Mouse (Mus musculus) forebrain, embryonic 13.5 days (tissue): ENCODE measurements around the gene Ctnnd2. TPM values are rescaled to one million over a fixed set of nuclear protein-coding genes. Genes with fewer than 3 reads are reported as not detected.

Source experiments
- ATAC-seq: fragments of 200-750 bp; cut with Nextera tagmentation; 2 replicates; pipeline ENCODE4 v1.8.0; 2017
- H3K27ac ChIP-seq: fragments of 300-500 bp; sonication (generic); 2 replicates; pipeline ENCODE4 v1.5.1; 2015; ENCODE audit warnings: inconsistent platforms, mild to moderate bottlenecking, moderate library complexity
- H3K27me3 ChIP-seq: fragments of 300-500 bp; sonication (generic); 2 replicates; pipeline ENCODE4 v1.6.1; 2015; ENCODE audit warnings: mild to moderate bottlenecking, inconsistent platforms
- H3K36me3 ChIP-seq: fragments of 300-500 bp; sonication (generic); 2 replicates; pipeline ENCODE4 v1.6.1; 2015; ENCODE audit warnings: mild to moderate bottlenecking, inconsistent platforms; ENCODE audit not compliant: poor library complexity, severe bottlenecking
- H3K4me1 ChIP-seq: fragments of 300-500 bp; sonication (generic); 2 replicates; pipeline ENCODE4 v1.6.1; 2015; ENCODE audit warnings: inconsistent platforms
- H3K4me2 ChIP-seq: fragments of 300-500 bp; sonication (generic); 2 replicates; pipeline ENCODE4 v1.6.1; 2015; ENCODE audit warnings: inconsistent platforms, mild to moderate bottlenecking, moderate library complexity
- H3K4me3 ChIP-seq: fragments of 300-500 bp; sonication (generic); 2 replicates; pipeline ENCODE4 v1.5.1; 2015; ENCODE audit warnings: mild to moderate bottlenecking, inconsistent platforms
- H3K9ac ChIP-seq: fragments of 300-500 bp; sonication (generic); 2 replicates; pipeline ENCODE4 v1.6.1; 2015; ENCODE audit warnings: mild to moderate bottlenecking, inconsistent platforms
- H3K9me3 ChIP-seq: fragments of 300-500 bp; sonication (generic); replicated peaks from 2 replicates; pipeline ENCODE4 v1.6.1; 2016; ENCODE audit warnings: inconsistent platforms
- WGBS: fragments of 180-500 bp; shearing (Covaris S2); methylation state at CpG from one replicate; pipeline ENCODE4 v1.1.7; 2015; 5-methylcytosine and 5-hydroxymethylcytosine counted together
- polyA plus RNA-seq: library from polyadenylated mRNA; unstranded; fragments of >200 nt; fragmentation: Nextera tagmentation; extraction: Ambion mirVana; gene quantifications from 2 replicates; pipeline ENCODE4 v1.2.1, GENCODE M21; 2015

Ctnnd2 gene
- polyA plus RNA-seq, 1 experiment from 2014 or later = 60.4 TPM

DNA sequence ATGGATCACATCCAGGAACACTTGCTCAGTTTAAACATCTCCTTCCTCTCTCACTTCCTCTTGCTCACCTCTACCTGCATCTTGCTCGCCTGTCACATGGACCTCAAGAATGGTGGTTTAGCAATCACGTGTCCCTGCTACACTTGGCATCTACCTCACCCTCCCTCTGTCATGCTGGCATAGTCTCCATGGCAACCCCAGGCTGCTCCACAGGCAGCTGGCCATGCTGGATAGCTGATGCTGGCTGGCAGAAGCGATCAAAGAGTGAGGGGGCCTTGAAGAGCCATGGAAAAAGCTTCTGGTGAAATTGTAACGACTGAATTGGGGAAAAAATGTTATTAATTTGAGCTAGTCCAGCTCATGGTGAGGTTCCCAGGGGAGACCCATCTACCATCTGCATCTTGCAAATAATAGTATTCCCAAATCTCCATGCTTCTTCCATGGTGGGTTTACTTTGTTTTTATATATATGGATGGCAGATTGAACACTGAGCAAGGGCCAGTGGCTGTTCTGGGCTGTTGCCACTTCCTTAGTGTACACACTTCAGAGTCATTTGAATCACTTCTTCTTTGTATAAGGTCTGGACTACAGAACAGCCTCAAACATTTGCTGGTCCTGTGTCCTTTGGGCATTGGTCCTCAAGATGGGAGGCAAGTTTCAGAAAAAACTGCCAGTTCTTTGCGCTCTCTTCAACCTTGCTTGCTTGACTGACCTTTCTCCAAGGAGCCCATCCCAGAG lies 19.7 kb downstream of the Ctnnd2 start:
- Histone ChIP-seq H3K9me3 (no peaks in the 10 kb centered on the region), H3K4me1 (peaks cover 15% of the 10 kb centered on the region), H3K36me3 (0 out of 2 replicates have a peak, but pooled peaks cover 2% of the 10 kb centered on the region), H3K4me2 (no peak overlapping the region), H3K4me3 (no peak overlapping the region), H3K27ac (no peak overlapping the region), H3K27me3 (no peaks in the 10 kb centered on the region), H3K9ac (no peak overlapping the region)
- ATAC-seq = peak; percentile 89
- WGBS = 46% methylated on average over 5 of the region's 5 CpGs

DNA sequence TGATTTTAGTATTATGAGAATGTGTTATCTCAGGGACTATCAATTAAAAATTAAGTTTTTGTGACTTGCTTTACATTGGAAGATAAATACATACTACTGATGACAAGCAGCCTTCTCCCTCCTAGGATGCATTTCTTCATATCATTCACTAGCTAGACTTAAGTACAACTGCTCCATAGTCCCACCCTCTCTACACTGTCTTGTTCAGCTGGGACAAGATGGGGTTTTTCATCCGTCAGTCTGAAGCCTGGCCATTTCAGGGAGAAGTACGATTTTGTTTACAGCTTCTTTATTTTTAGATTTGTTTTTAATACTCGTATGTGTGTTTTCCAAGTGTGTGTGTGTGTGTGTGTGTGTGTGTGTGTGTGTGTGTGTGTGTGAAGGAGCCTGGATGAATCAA lies 26.0 kb downstream of the Ctnnd2 start:
- 89% methylated on average over 3 of the region's 3 CpGs for WGBS
- no peak overlapping the region for H3K4me2 ChIP-seq
- H3K9ac ChIP-seq = no peak overlapping the region

DNA sequence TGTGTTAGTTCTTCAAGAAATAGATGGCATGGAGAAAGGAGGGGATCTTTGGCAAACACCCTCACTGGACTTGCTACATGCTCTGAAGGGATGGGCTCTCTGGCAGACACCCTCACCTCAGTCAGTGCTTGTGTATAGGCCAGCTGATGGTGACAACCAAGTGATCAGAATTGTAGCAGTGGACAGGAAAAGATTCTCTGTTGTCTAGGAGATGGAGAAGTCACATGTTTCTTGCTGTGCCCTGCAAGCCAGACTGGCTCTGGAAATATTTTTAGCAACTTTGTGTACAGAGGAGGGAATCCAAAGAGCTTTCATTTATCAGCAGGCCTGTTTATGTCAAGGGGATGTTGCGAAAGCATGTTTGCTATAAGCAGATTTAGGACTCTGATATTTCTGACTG lies 27.4 kb downstream of the Ctnnd2 start:
- WGBS = 89% methylated on average over 1 of the region's 1 CpGs
- 0 out of 2 replicates have a peak, but pooled peaks cover 6% of the 10 kb centered on the region for H3K4me1 ChIP-seq
- no peak for ATAC-seq

More for the DNA sequence above, 26.0 kb downstream of the Ctnnd2 start:
- Histone ChIP-seq H3K4me3 (no peak overlapping the region), H3K27me3 (no peaks in the 10 kb centered on the region), H3K9me3 (no peaks in the 10 kb centered on the region), H3K4me1 (0 out of 2 replicates have a peak, but pooled peaks cover 3% of the 10 kb centered on the region), H3K36me3 (no peaks in the 10 kb centered on the region), H3K27ac (no peak overlapping the region)
- ATAC-seq = no peak

DNA sequence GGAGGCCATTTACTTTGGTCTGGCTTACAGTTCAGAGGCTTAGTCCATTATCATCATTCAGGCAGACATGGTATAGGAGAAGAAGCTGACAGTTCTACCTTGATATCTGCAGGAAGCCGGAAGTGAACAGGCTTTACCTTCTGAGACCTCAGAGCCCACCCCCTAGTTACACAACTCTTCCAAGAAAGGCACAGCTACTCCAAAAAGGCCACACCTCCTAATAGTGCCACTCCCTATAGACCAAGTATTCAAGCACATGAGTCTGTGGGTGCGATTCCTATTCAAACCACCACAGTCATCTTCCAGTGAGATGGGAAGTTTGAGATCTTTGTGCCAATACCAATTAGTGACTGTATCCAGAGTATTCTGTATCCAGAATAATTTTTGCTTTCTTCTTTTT lies 28.8 kb downstream of the Ctnnd2 start:
- H3K27me3 ChIP-seq = no peaks in the 10 kb centered on the region
- ATAC-seq = no peak
- no peaks in the 10 kb centered on the region for H3K36me3 ChIP-seq
- H3K9me3 ChIP-seq = no peaks in the 10 kb centered on the region
- 90% methylated on average over 2 of the region's 2 CpGs for WGBS
- H3K4me3 ChIP-seq = no peak overlapping the region
- H3K4me1 ChIP-seq = 0 out of 2 replicates have a peak, but pooled peaks cover 6% of the 10 kb centered on the region
- H3K4me2 ChIP-seq = no peak overlapping the region
- no peak overlapping the region for H3K27ac ChIP-seq
- no peak overlapping the region for H3K9ac ChIP-seq

More for the DNA sequence above, 27.4 kb downstream of the Ctnnd2 start:
- H3K27ac ChIP-seq = no peak overlapping the region
- no peak overlapping the region for H3K4me2 ChIP-seq
- H3K36me3 ChIP-seq = no peaks in the 10 kb centered on the region
- no peaks in the 10 kb centered on the region for H3K9me3 ChIP-seq
- no peak overlapping the region for H3K9ac ChIP-seq
- no peak overlapping the region for H3K4me3 ChIP-seq
- H3K27me3 ChIP-seq = no peaks in the 10 kb centered on the region

DNA sequence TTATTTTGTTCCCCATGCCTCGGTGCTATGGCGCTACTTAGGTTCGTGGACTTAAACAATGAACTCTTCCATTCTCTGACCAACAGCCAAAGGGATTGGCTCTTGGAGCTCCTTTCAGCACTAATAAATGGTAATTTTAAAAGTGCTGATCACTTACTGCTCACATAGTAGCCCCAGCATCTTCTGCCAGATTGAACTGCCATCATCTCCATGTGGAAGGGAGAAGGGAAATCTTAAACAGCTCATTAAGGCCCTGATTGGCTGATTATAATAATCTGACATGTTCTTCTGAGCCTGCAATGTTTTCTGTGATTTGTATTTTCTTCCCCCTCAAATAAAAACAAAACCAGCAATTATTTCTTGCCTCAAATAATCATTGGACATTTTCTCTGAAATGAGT lies 29.2 kb downstream of the Ctnnd2 start:
- WGBS = 67% methylated on average over 3 of the region's 3 CpGs
- Histone ChIP-seq H3K9me3 (no peaks in the 10 kb centered on the region), H3K4me1 (0 out of 2 replicates have a peak, but pooled peaks cover 6% of the 10 kb centered on the region), H3K27me3 (no peaks in the 10 kb centered on the region), H3K27ac (no peak overlapping the region), H3K4me2 (no peak overlapping the region), H3K9ac (no peak overlapping the region), H3K4me3 (no peak overlapping the region), H3K36me3 (no peaks in the 10 kb centered on the region)
- no peak for ATAC-seq

DNA sequence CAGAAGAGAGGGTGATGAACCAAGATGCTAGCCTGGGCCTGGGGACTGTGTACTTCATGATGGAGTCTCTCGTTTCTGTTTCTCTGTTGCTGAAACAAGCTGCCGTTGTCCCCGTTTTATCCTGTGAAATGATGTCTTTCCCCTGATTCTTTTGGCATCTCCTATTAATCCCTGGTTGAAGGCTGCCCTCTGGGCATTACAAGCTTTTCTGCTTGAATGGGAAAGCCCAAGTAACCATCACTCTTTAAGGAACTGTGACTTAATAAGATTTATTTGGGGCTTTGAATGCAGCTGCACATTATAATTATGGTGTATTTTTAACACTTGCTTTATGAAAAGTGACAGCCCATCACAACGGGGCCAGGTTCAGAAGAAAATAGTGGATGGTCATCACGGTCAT lies 40.4 kb downstream of the Ctnnd2 start:
- 53% methylated on average over 5 of the region's 5 CpGs for WGBS
- H3K36me3 ChIP-seq = no peaks in the 10 kb centered on the region
- no peak for ATAC-seq
- H3K9ac ChIP-seq = no peak overlapping the region
- no peak overlapping the region for H3K4me3 ChIP-seq
- H3K27ac ChIP-seq = no peak overlapping the region
- no peaks in the 10 kb centered on the region for H3K27me3 ChIP-seq
- no peak overlapping the region for H3K4me2 ChIP-seq
- H3K9me3 ChIP-seq = no peaks in the 10 kb centered on the region
- peaks cover 8% of the 10 kb centered on the region; the same call in 1 of the 2 replicates for H3K4me1 ChIP-seq

DNA sequence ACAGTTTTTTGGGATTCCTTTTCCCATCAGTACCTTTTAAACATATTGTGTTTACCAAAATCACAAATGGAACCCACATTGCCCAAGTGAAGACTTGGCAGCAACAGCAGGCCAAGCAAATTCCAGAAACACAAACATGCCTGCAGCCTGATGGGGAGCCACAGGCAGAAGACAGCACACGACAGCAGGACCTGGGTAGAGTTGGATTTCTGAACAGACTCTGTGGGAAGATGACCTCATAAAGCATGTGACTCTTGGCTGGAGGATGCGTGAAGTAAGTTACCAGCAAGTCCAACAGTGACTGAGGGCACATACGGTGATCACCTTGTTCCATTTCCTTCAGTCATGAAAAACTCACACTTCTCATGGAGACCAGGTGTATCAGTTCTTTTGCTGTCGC lies 43.5 kb downstream of the Ctnnd2 start:
- Histone ChIP-seq H3K4me2 (no peak overlapping the region), H3K9ac (no peak overlapping the region), H3K9me3 (no peaks in the 10 kb centered on the region), H3K4me3 (no peak overlapping the region), H3K27me3 (no peaks in the 10 kb centered on the region), H3K27ac (no peak overlapping the region), H3K36me3 (no peaks in the 10 kb centered on the region), H3K4me1 (peaks cover 6% of the 10 kb centered on the region; the same call in 1 of the 2 replicates)
- ATAC-seq = peak; percentile 36; the same call in 1 of the 2 replicates
- 86% methylated on average over 4 of the region's 4 CpGs for WGBS

DNA sequence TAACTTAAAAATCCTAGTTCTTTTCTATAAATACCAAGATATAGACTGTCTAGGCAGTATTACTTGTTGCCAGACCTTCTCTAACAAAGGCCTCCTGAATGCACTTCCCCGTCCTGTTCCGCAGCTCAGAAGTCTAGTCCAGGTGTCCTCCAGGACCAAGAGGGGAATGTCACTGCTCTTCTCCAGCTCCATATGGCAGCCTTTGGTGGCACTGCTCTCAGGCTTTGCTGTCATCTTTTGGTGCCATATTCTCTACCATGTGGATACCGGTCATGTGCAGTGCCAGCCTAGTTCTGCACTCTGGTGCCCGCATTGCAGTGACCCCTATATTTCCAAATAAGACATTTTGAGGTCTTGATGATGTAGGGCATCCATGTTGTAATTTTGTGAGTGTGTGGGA lies 56.7 kb downstream of the Ctnnd2 start:
- no peak overlapping the region for H3K27ac ChIP-seq
- ATAC-seq = no peak
- WGBS = 94% methylated on average over 4 of the region's 4 CpGs
- H3K9ac ChIP-seq = no peak overlapping the region
- no peaks in the 10 kb centered on the region for H3K36me3 ChIP-seq
- H3K4me1 ChIP-seq = peaks cover 6% of the 10 kb centered on the region; the same call in 1 of the 2 replicates
- no peaks in the 10 kb centered on the region for H3K27me3 ChIP-seq
- H3K9me3 ChIP-seq = no peaks in the 10 kb centered on the region
- no peak overlapping the region for H3K4me2 ChIP-seq
- H3K4me3 ChIP-seq = no peak overlapping the region

DNA sequence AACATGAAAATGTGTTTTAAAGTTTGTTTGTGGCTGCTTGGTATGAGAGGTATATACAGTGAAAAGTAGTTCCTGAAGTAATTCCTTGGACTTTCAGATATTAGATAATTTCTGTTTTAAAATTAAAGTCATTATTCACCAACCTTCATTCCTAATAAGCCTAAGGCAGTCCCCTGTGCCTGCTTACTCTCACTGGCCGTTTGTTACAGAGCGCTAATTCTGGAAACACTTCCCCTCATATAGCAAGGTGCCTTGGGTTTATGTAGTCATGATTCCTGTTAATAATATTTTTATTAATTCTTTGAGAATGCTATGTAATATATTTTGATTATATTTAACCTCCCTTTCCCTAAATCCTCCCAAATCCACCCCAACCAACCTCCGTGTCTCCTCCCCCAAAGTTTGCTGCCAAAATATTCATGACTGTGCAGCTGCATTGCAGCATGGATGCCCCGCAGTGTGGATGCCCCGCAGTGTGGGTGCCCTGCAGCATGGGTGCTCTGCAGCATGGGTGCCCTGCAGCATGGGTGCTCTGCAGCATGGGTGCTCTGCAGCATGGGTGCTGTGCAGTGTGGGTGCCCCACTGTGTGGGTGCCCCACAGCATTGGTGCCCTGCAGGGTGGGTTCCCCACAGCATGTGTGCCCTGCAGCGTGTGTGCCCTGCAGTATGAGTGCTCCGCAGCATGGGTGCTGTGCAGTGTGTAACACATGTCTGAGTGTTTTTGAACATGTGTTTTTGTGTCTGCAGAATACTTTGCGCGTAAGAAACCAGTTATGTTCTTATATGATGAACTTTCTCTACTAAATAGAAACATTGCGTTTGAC lies 63.0 kb downstream of the Ctnnd2 start:
- peak; percentile 36; the same call in 1 of the 2 replicates for ATAC-seq
- no peak overlapping the region for H3K27ac ChIP-seq

DNA sequence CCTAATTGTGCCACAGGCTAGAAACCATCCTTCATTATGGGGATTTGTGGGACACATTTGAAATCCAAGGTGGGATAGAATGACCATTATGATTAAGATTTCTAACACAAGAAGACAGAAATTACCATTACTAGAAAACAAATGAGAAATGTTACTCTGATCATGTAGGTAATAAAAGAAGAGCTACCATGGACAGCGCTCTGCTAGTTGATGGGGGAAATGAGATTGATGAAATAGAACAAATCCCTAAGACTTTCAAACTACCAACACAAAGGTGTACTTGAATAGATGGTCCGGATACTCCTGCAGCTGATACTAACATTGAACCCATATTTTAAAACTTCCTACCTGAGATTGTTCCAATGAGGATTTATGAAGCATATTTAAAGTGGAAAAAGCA lies 68.5 kb downstream of the Ctnnd2 start:
- ATAC-seq = no peak
- H3K36me3 ChIP-seq = no peaks in the 10 kb centered on the region
- no peaks in the 10 kb centered on the region for H3K4me1 ChIP-seq
- 87% methylated on average over 2 of the region's 2 CpGs for WGBS
- no peak overlapping the region for H3K9ac ChIP-seq
- H3K27ac ChIP-seq = no peak overlapping the region
- no peaks in the 10 kb centered on the region for H3K27me3 ChIP-seq
- H3K9me3 ChIP-seq = no peaks in the 10 kb centered on the region
- no peak overlapping the region for H3K4me2 ChIP-seq
- no peak overlapping the region for H3K4me3 ChIP-seq

More for the DNA sequence above, 63.0 kb downstream of the Ctnnd2 start:
- no peak overlapping the region for H3K4me3 ChIP-seq
- H3K9me3 ChIP-seq = no peaks in the 10 kb centered on the region
- H3K4me2 ChIP-seq = no peak overlapping the region
- H3K4me1 ChIP-seq = peaks cover 5% of the 10 kb centered on the region; the same call in 1 of the 2 replicates
- no peaks in the 10 kb centered on the region for H3K36me3 ChIP-seq
- WGBS = 95% methylated on average over 10 of the region's 10 CpGs
- H3K9ac ChIP-seq = no peak overlapping the region
- no peaks in the 10 kb centered on the region for H3K27me3 ChIP-seq

DNA sequence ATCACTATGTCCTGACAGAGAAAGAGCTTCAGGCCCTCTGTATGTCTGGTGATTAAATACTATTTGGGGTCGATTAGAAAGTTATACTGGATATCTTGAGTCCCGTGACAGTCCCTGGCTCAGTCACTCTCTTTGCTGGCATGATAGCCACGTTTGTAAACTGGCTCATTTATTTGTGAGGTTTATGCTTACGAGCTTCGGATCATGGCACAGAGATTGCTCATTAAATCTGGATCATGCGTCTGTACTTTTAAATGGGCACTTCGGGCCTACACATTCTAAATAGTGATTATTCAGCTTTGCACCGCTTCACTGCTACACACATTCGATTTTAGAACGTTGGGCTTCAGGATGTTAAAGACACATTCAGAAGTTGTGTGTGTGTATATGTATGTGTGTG lies 96.4 kb downstream of the Ctnnd2 start:
- no peaks in the 10 kb centered on the region for H3K36me3 ChIP-seq
- H3K9ac ChIP-seq = no peak overlapping the region
- no peaks in the 10 kb centered on the region for H3K27me3 ChIP-seq
- no peak for ATAC-seq
- H3K4me3 ChIP-seq = no peak overlapping the region
- H3K9me3 ChIP-seq = no peaks in the 10 kb centered on the region
- no peak overlapping the region for H3K27ac ChIP-seq
- H3K4me1 ChIP-seq = peaks cover 20% of the 10 kb centered on the region
- H3K4me2 ChIP-seq = no peak overlapping the region
- WGBS = 77% methylated on average over 10 of the region's 10 CpGs

DNA sequence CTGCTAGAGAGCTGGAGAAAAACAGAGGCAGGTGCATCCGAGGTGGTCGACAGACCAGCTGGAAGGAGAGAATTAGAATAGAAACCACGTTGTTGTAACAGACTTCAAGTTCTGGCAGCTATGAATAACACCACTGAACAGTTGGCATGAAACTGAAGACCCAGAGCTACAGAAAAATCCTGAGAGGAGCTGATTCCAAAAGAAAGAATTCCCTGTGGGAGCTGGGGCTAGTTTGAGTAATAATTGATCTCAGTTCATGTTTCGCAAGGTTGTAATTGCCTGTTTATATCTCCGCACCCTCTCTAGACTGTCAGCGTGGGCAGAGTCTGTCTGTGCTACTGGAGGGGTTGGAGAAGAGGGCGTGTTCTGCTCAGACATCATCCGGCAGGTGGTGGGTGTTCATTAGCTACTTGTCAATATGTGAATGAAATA lies 98.8 kb downstream of the Ctnnd2 start:
- H3K9me3 ChIP-seq = no peaks in the 10 kb centered on the region
- H3K4me1 ChIP-seq = peaks cover 35% of the 10 kb centered on the region
- peak; percentile 75 for ATAC-seq
- H3K27me3 ChIP-seq = no peaks in the 10 kb centered on the region
- H3K4me2 ChIP-seq = no peak overlapping the region
- H3K27ac ChIP-seq = peak overlapping the region; percentile 27; the same call in 1 of the 2 replicates
- WGBS = 58% methylated on average over 8 of the region's 8 CpGs
- H3K36me3 ChIP-seq = no peaks in the 10 kb centered on the region
- H3K9ac ChIP-seq = no peak overlapping the region
- no peak overlapping the region for H3K4me3 ChIP-seq
